Mouse (Mus musculus) kidney, postnatal 25 days (tissue): ENCODE data around the gene Slc2a8.
"Not testable (repeated sequence)": the region's sequence is repeated elsewhere in the genome, so short reads cannot be mapped to it uniquely, and the experiment has no call there.

ENCODE experiments used
- DNase-seq, 2 experiments: peaks; one replicate each; pipeline ENCODE4 v3.0.0; 2021; ENCODE audit warnings: mixed read lengths in 2 of 2

The Slc2a8 gene

GRCm38 (mm10) chr2:32981725-32982271 is at the start of gene Slc2a8:
TSS of gene Slc2a8 (minus strand) at chr2:32982083.
- peak; percentile 95 to 98 for DNase-seq

- peak; percentile 2 to 43 for DNase-seq
These were observed 43.2 kb upstream of the Slc2a8 start for GRCm38 (mm10) chr2:33025040-33025439.

- peak; percentile 10 to 48 for DNase-seq
These were observed 42.7 kb upstream of the Slc2a8 start for GRCm38 (mm10) chr2:33024564-33024963.

GRCm38 (mm10) chr2:33022846-33023245 is 41.0 kb upstream of the Slc2a8 start:
- peak; percentile 35 to 60 for DNase-seq

- DNase-seq: peak; percentile 60 to 76
These were observed 36.1 kb upstream of the Slc2a8 start for GRCm38 (mm10) chr2:33018026-33018425.

- DNase-seq: no peak
These were observed 35.3 kb upstream of the Slc2a8 start for GRCm38 (mm10) chr2:33017191-33017590.

- DNase-seq: no peak
These were observed 33.0 kb upstream of the Slc2a8 start for GRCm38 (mm10) chr2:33014877-33015276.

- not testable (repeated sequence) for DNase-seq
These were observed 27.2 kb upstream of the Slc2a8 start for GRCm38 (mm10) chr2:33009055-33009454.

GRCm38 (mm10) chr2:33005041-33005440 is 23.2 kb upstream of the Slc2a8 start:
- no peak for DNase-seq

- DNase-seq: no peak
These were observed 20.3 kb upstream of the Slc2a8 start for GRCm38 (mm10) chr2:33002144-33002543.

GRCm38 (mm10) chr2:32999752-33000151 is 17.9 kb upstream of the Slc2a8 start:
- DNase-seq: no peak

GRCm38 (mm10) chr2:32997792-32998191 is 15.9 kb upstream of the Slc2a8 start:
- DNase-seq: no peak

GRCm38 (mm10) chr2:32997081-32997480 is 15.2 kb upstream of the Slc2a8 start:
- DNase-seq: no peak

GRCm38 (mm10) chr2:32992130-32992529 is 10.2 kb upstream of the Slc2a8 start:
- no peak for DNase-seq

GRCm38 (mm10) chr2:32990167-32990832 is 8.4 kb upstream of the Slc2a8 start:
- DNase-seq: no peak

- peak in 1 of 2 experiments; percentile 40 for DNase-seq
These were observed 7.5 kb upstream of the Slc2a8 start for GRCm38 (mm10) chr2:32989376-32989775.

GRCm38 (mm10) chr2:32985844-32986243 is 4.0 kb upstream of the Slc2a8 start:
- no peak for DNase-seq

- DNase-seq: no peak
These were observed 1.7 kb upstream of the Slc2a8 start for GRCm38 (mm10) chr2:32983617-32984016.

GRCm38 (mm10) chr2:32982700-32983099 is 817 bp upstream of the Slc2a8 start:
- no peak for DNase-seq

GRCm38 (mm10) chr2:32981281-32981680 is 602 bp downstream of the Slc2a8 start:
- no peak for DNase-seq

GRCm38 (mm10) chr2:32979675-32980074 is 2.2 kb downstream of the Slc2a8 start:
- DNase-seq: no peak

GRCm38 (mm10) chr2:32978675-32979074 is 3.2 kb downstream of the Slc2a8 start:
- no peak for DNase-seq

GRCm38 (mm10) chr2:32977114-32977513 is 4.8 kb downstream of the Slc2a8 start:
- DNase-seq: no peak

GRCm38 (mm10) chr2:32974216-32974615 is 7.7 kb downstream of the Slc2a8 start:
- DNase-seq: no peak

GRCm38 (mm10) chr2:32971235-32971634 is 10.6 kb downstream of the Slc2a8 start:
- DNase-seq: no peak
